9 mouse cellular contexts compared by ENCODE assay signal in the genomic region with DNA sequence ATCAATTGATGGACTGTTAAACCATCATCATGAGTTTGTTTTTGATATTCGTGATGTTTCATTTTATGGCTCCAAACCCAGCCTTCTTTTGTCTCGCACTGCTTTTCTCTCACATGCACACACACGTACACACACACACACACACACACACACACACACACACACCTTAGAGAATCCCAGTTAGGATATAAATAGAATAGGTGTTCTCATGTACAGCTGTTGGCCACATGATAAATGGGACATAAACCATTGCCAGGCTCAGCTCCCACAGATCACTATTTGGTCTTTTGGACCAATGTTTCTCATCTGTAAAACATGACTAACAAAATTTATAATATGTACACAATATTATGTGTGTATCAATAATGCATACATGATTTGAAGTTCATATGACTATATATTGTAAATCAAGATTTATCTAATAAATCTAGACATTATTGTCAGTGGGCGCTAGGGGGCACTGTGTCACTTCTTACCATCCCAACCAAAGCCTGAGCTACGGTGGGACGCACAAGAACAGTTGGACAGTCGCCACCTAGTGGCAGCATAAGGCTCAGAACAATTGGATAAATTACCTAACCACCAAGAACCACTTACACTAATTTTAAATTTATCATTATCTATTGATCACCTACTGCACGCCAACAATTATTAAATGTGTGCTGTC.
A peak's percentile ranks its signal among the peaks of the same experiment; 100 is the strongest.
DNase-seq lines count a peak whose midpoint lies in the region; ATAC-seq and TF ChIP-seq lines count a peak whose summit lies in the region.
"Had no signal": no experiment of that assay in that cellular context is flagged by ENCODE, and none has a peak within 500 bp of the region (broad histone marks: within the 10 kb centered on the region; RNA-seq: fewer than 3 reads in every experiment).

No protein-coding gene starts in this region.

- no peak for TF ChIP-seq EP300 in ES-Bruce4 (IDR thresholded peaks at IDR 0.05; ENCODE audit: insufficient read depth, low read depth, low read length)

- no peak overlapping the region for H3K9ac ChIP-seq in ES-Bruce4 (ENCODE audit: low read depth, poor library complexity, severe bottlenecking)
- H3K9ac ChIP-seq in forebrain, embryonic 11.5 days (ENCODE audit: low read length): no peak overlapping the region
- H3K9ac ChIP-seq: limb, embryonic 12.5 days had no signal

- H3K27ac ChIP-seq in ES-Bruce4 (ENCODE audit: insufficient read depth, low read length): no peak overlapping the region
- no peak overlapping the region for H3K27ac ChIP-seq in forebrain, embryonic 11.5 days (ENCODE audit: low read depth, low read length)
- H3K27ac ChIP-seq: limb, embryonic 12.5 days had no signal

- intact Hi-C loops in heart, postnatal 36 days (cut with DNase I): loop anchor here (1.0 to 10.0 kb wide), 2 partner anchors 181 to 402 kb away; no protein-coding TSS in a partner anchor

- no peaks in the 10 kb centered on the region for H3K36me3 ChIP-seq in ES-Bruce4 (ENCODE audit: control insufficient read depth, insufficient read depth, low read length, poor library complexity, severe bottlenecking)
- H3K36me3 ChIP-seq in forebrain, embryonic 11.5 days (ENCODE audit: control insufficient read depth, insufficient read depth, low read length): no peaks in the 10 kb centered on the region
- H3K36me3 ChIP-seq: limb, embryonic 12.5 days had no signal

- H3K4me2 ChIP-seq in forebrain, embryonic 11.5 days (ENCODE audit: low read depth, low read length, severe bottlenecking): no peak overlapping the region
- H3K4me2 ChIP-seq: limb, embryonic 12.5 days had no signal

- WGBS in forebrain, embryonic 11.5 days: 32% methylated on average over 8 of the region's 8 CpGs
- 30% methylated on average over 8 of the region's 8 CpGs for whole genome bisulfite sequencing in large intestine, adult 2 months
- WGBS in lung, adult 2 months: 31% methylated on average over 8 of the region's 8 CpGs

- no peak overlapping the region for H3K4me3 ChIP-seq in ES-Bruce4 (ENCODE audit: low read depth, low read length)
- no peak overlapping the region for H3K4me3 ChIP-seq in forebrain, embryonic 11.5 days (ENCODE audit: low read depth, low read length)
- H3K4me3 ChIP-seq in lung, adult 2 months (replicated peaks; ENCODE audit: extremely low read depth, low read depth, low read length): no peak overlapping the region
- H3K4me3 ChIP-seq: limb, embryonic 12.5 days had no signal

- H3K9me3 ChIP-seq in ES-Bruce4 (replicated peaks; ENCODE audit: control insufficient read depth, insufficient read depth, low read length, poor library complexity, severe bottlenecking): no peaks in the 10 kb centered on the region
- no peaks in the 10 kb centered on the region for H3K9me3 ChIP-seq in forebrain, embryonic 11.5 days (ENCODE audit: control insufficient read depth, low read length)
- H3K9me3 ChIP-seq: limb, embryonic 12.5 days had no signal

- TF ChIP-seq POLR2A in ES-Bruce4 (IDR thresholded peaks at IDR 0.05; ENCODE audit: insufficient read depth, low read length): no peak
- TF ChIP-seq POLR2A in brain, embryonic 14.5 days (IDR thresholded peaks at IDR 0.05; ENCODE audit: borderline replicate concordance, extremely low read depth, insufficient read depth, insufficient read length, poor library complexity, severe bottlenecking): no peak
- TF ChIP-seq POLR2A in lung, adult 2 months (IDR thresholded peaks at IDR 0.05; ENCODE audit: borderline replicate concordance, extremely low read depth, low read depth, low read length): no peak

- peak; percentile 91 for ATAC-seq in forebrain, embryonic 11.5 days (replicated peaks; ENCODE audit: low FRiP score)

- H3K27me3 ChIP-seq in ES-Bruce4 (ENCODE audit: control insufficient read depth, insufficient read depth, low read length, poor library complexity, severe bottlenecking): no peaks in the 10 kb centered on the region
- H3K27me3 ChIP-seq in forebrain, embryonic 11.5 days (ENCODE audit: control insufficient read depth, insufficient read depth, low read length): no peaks in the 10 kb centered on the region
- H3K27me3 ChIP-seq: limb, embryonic 12.5 days had no signal

- TF ChIP-seq CTCF in ES-Bruce4 (IDR thresholded peaks at IDR 0.05; ENCODE audit: low read depth, low read length): peak; percentile 99
- TF ChIP-seq CTCF in brain, embryonic 14.5 days (IDR thresholded peaks at IDR 0.05; ENCODE audit: borderline replicate concordance, extremely low read depth, insufficient read depth, insufficient read length): peak; percentile 95
- peak; percentile 98 for TF ChIP-seq CTCF in lung, adult 2 months (IDR thresholded peaks at IDR 0.05; ENCODE audit: insufficient read depth, low read length)

- DNase-seq in brain, embryonic 14.5 days (ENCODE audit: low read depth): peak; percentile 94
- DNase-seq in forebrain, embryonic 11.5 days (ENCODE audit: low spot score): peak; percentile 91
- DNase-seq in heart, postnatal 36 days: peak; percentile 73 to 85
- peak; percentile 37 for DNase-seq in large intestine, adult 2 months (ENCODE audit: low read depth, low spot score)
- peak; percentile 76 for DNase-seq in lung, adult 2 months
- peak; percentile 36 for DNase-seq in ovary, postnatal 10 days (ENCODE audit: low spot score)
- peak; percentile 92 for DNase-seq in thymus, postnatal 0 days (ENCODE audit: low spot score)

- no peaks in the 10 kb centered on the region for H3K4me1 ChIP-seq in ES-Bruce4 (ENCODE audit: control insufficient read depth, insufficient read depth, low read length)
- no peaks in the 10 kb centered on the region for H3K4me1 ChIP-seq in forebrain, embryonic 11.5 days (replicated peaks; ENCODE audit: control insufficient read depth, insufficient read depth, low read length)
- H3K4me1 ChIP-seq in lung, adult 2 months (ENCODE audit: control insufficient read depth, insufficient read depth, low read length): no peaks in the 10 kb centered on the region
- H3K4me1 ChIP-seq: limb, embryonic 12.5 days had no signal

Comparison
In these comparisons a context has a peak if more than half of its experiments do, and no peak if none do; other contexts are left out.
1. DNase-seq: peak in every context shown above with its lines; median percentile 94 in brain, embryonic 14.5 days; 92 in thymus, postnatal 0 days; 91 in forebrain, embryonic 11.5 days; 79 in heart, postnatal 36 days; 76 in lung, adult 2 months; 37 in large intestine, adult 2 months; 36 in ovary, postnatal 10 days.